Comparison of ENCODE assay signal across 9 mouse cellular contexts in genomic region chr12:84203170-84203777, GRCm38 (mm10). TPM values are rescaled to one million over a fixed set of nuclear protein-coding genes. Genes with fewer than 3 reads are reported as not detected.
DNase-seq lines count a peak whose midpoint lies in the region; ATAC-seq and TF ChIP-seq lines count a peak whose summit lies in the region.
"Had no signal": no experiment of that assay in that cellular context is flagged by ENCODE, and none has a peak within 500 bp of the region (broad histone marks: within the 10 kb centered on the region; RNA-seq: fewer than 3 reads in every experiment).

No protein-coding gene starts in this region.

- H3K4me2 ChIP-seq in hindbrain, postnatal 0 days (ENCODE audit: low read depth, low read length), result no peak overlapping the region
- H3K4me2 ChIP-seq in embryonic facial prominence, embryonic 15.5 days (replicated peaks), result no peak overlapping the region
- no peak overlapping the region for H3K4me2 ChIP-seq in forebrain, embryonic 11.5 days (ENCODE audit: low read depth, low read length, severe bottlenecking)
- H3K4me2 ChIP-seq: neural tube, embryonic 15.5 days had no signal

- no peaks in the 10 kb centered on the region for H3K36me3 ChIP-seq in hindbrain, embryonic 10.5 days
- H3K36me3 ChIP-seq in hindbrain, postnatal 0 days (ENCODE audit: insufficient read depth, low read length), result no peaks in the 10 kb centered on the region
- H3K36me3 ChIP-seq in ES-Bruce4 (ENCODE audit: control insufficient read depth, insufficient read depth, low read length, poor library complexity, severe bottlenecking), result no peaks in the 10 kb centered on the region
- H3K36me3 ChIP-seq in embryonic facial prominence, embryonic 15.5 days, result no peaks in the 10 kb centered on the region
- no peaks in the 10 kb centered on the region for H3K36me3 ChIP-seq in forebrain, embryonic 11.5 days (ENCODE audit: control insufficient read depth, insufficient read depth, low read length)
- H3K36me3 ChIP-seq: neural tube, embryonic 15.5 days had no signal

- H3K27ac ChIP-seq in hindbrain, embryonic 10.5 days, result peak overlapping the region; percentile 57; the same call in 1 of the 2 replicates
- H3K27ac ChIP-seq in hindbrain, postnatal 0 days, result no peak overlapping the region
- H3K27ac ChIP-seq in ES-Bruce4 (ENCODE audit: insufficient read depth, low read length), result peak overlapping the region; percentile 84
- H3K27ac ChIP-seq in embryonic facial prominence, embryonic 15.5 days (replicated peaks), result peak overlapping the region; percentile 63; the same call in 1 of the 2 replicates
- H3K27ac ChIP-seq in forebrain, embryonic 11.5 days (ENCODE audit: low read depth, low read length), result no peak overlapping the region
- H3K27ac ChIP-seq: neural tube, embryonic 15.5 days had no signal

- TF ChIP-seq CTCF in hindbrain, postnatal 0 days (IDR thresholded peaks at IDR 0.05; ENCODE audit: low read depth), result no peak
- TF ChIP-seq CTCF in ES-Bruce4 (IDR thresholded peaks at IDR 0.05; ENCODE audit: low read depth, low read length), result no peak

- no peak for DNase-seq in hindbrain, embryonic 10.5 days (ENCODE audit: low spot score)
- DNase-seq in hindbrain, postnatal 0 days (ENCODE audit: low spot score), result no peak
- no peak for DNase-seq in neural tube, embryonic 10.5 days (ENCODE audit: extremely low spot score, low spot score)
- no peak for DNase-seq in cerebellum, postnatal 14 days
- DNase-seq in forebrain, embryonic 11.5 days (ENCODE audit: low spot score), result no peak

- 82% methylated on average over 7 of the region's 7 CpGs for WGBS in hindbrain, embryonic 10.5 days
- 82% methylated on average over 7 of the region's 7 CpGs for WGBS in hindbrain, postnatal 0 days
- WGBS in embryonic facial prominence, embryonic 15.5 days, result 48% methylated on average over 7 of the region's 7 CpGs
- 79% methylated on average over 7 of the region's 7 CpGs for WGBS in forebrain, embryonic 11.5 days

- H3K9me3 ChIP-seq in hindbrain, embryonic 10.5 days, result no peaks in the 10 kb centered on the region
- H3K9me3 ChIP-seq in hindbrain, postnatal 0 days (ENCODE audit: low read length), result no peaks in the 10 kb centered on the region
- no peaks in the 10 kb centered on the region for H3K9me3 ChIP-seq in ES-Bruce4 (replicated peaks; ENCODE audit: control insufficient read depth, insufficient read depth, low read length, poor library complexity, severe bottlenecking)
- no peaks in the 10 kb centered on the region for H3K9me3 ChIP-seq in embryonic facial prominence, embryonic 15.5 days (replicated peaks)
- H3K9me3 ChIP-seq in forebrain, embryonic 11.5 days (ENCODE audit: control insufficient read depth, low read length), result no peaks in the 10 kb centered on the region
- H3K9me3 ChIP-seq: neural tube, embryonic 15.5 days had no signal

- peak; percentile 43 for TF ChIP-seq POLR2A in ES-Bruce4 (IDR thresholded peaks at IDR 0.05; ENCODE audit: insufficient read depth, low read length)

- peak; percentile 90 for TF ChIP-seq EP300 in ES-Bruce4 (IDR thresholded peaks at IDR 0.05; ENCODE audit: insufficient read depth, low read depth, low read length)

- H3K27me3 ChIP-seq in hindbrain, embryonic 10.5 days (ENCODE audit: insufficient read depth, poor library complexity, severe bottlenecking), result no peaks in the 10 kb centered on the region
- H3K27me3 ChIP-seq in hindbrain, postnatal 0 days (ENCODE audit: insufficient read depth, low read length), result no peaks in the 10 kb centered on the region
- H3K27me3 ChIP-seq in ES-Bruce4 (ENCODE audit: control insufficient read depth, insufficient read depth, low read length, poor library complexity, severe bottlenecking), result no peaks in the 10 kb centered on the region
- H3K27me3 ChIP-seq in embryonic facial prominence, embryonic 15.5 days, result no peaks in the 10 kb centered on the region
- no peaks in the 10 kb centered on the region for H3K27me3 ChIP-seq in forebrain, embryonic 11.5 days (ENCODE audit: control insufficient read depth, insufficient read depth, low read length)
- H3K27me3 ChIP-seq: neural tube, embryonic 15.5 days had no signal

- no peak overlapping the region; the same call in 1 of the 2 replicates for H3K4me3 ChIP-seq in hindbrain, embryonic 10.5 days
- H3K4me3 ChIP-seq in hindbrain, postnatal 0 days (ENCODE audit: low read length), result no peak overlapping the region
- peak overlapping the region; percentile 37 for H3K4me3 ChIP-seq in ES-Bruce4 (ENCODE audit: low read depth, low read length)
- no peak overlapping the region for H3K4me3 ChIP-seq in embryonic facial prominence, embryonic 15.5 days (replicated peaks)
- no peak overlapping the region for H3K4me3 ChIP-seq in forebrain, embryonic 11.5 days (ENCODE audit: low read depth, low read length)
- H3K4me3 ChIP-seq: neural tube, embryonic 15.5 days had no signal

- H3K4me1 ChIP-seq in hindbrain, embryonic 10.5 days (replicated peaks), result peaks cover 53% of the 10 kb centered on the region
- no peaks in the 10 kb centered on the region for H3K4me1 ChIP-seq in hindbrain, postnatal 0 days (ENCODE audit: insufficient read depth, low read length)
- peaks cover 19% of the 10 kb centered on the region for H3K4me1 ChIP-seq in ES-Bruce4 (ENCODE audit: control insufficient read depth, insufficient read depth, low read length)
- H3K4me1 ChIP-seq in embryonic facial prominence, embryonic 15.5 days, result peaks cover 51% of the 10 kb centered on the region
- H3K4me1 ChIP-seq in forebrain, embryonic 11.5 days (replicated peaks; ENCODE audit: control insufficient read depth, insufficient read depth, low read length), result no peaks in the 10 kb centered on the region; the same call in 1 of the 2 replicates

- H3K9ac ChIP-seq in hindbrain, postnatal 0 days (replicated peaks; ENCODE audit: low read length), result no peak overlapping the region
- peak overlapping the region; percentile 37 for H3K9ac ChIP-seq in ES-Bruce4 (ENCODE audit: low read depth, poor library complexity, severe bottlenecking)
- no peak overlapping the region for H3K9ac ChIP-seq in embryonic facial prominence, embryonic 15.5 days
- no peak overlapping the region for H3K9ac ChIP-seq in forebrain, embryonic 11.5 days (ENCODE audit: low read length)
- H3K9ac ChIP-seq: neural tube, embryonic 15.5 days had no signal

- no peak for ATAC-seq in hindbrain, postnatal 0 days
- ATAC-seq in embryonic facial prominence, embryonic 15.5 days (ENCODE audit: insufficient number of reproducible peaks, low FRiP score, low TSS enrichment, low read depth), result no peak
- ATAC-seq in megakaryocyte progenitor cell, adult 5-6 weeks (replicated peaks; ENCODE audit: poor library complexity), result peak; percentile 35
- no peak for ATAC-seq in forebrain, embryonic 11.5 days (replicated peaks; ENCODE audit: low FRiP score)

RNA-seq across cellular contexts. Expression of gene Elmsan1, which starts 15.4 kb away (rescaled TPM):
- polyA plus RNA-seq in hindbrain, embryonic 10.5 days (2016; fragmentation: Nextera tagmentation; extraction: Ambion mirVana), result 6.5 and 8.2 TPM in 2 replicates
- 9.3 and 11.5 TPM in 2 replicates for total RNA-seq in hindbrain, postnatal 0 days (2014; rRNA removed)
- polyA plus RNA-seq in hindbrain, postnatal 0 days (2015; fragmentation: Nextera tagmentation; extraction: Ambion mirVana), result 2.7 and 3.0 TPM in 2 replicates
- 28.3 and 30.1 TPM in 2 replicates for polyA plus RNA-seq in ES-Bruce4 (2011; ENCODE audit: insufficient read depth, insufficient read length, low read depth, missing spikeins)
- 15.4 and 15.9 TPM in 2 replicates for polyA plus RNA-seq in embryonic facial prominence, embryonic 15.5 days (2015; fragmentation: Nextera tagmentation; extraction: Ambion mirVana)
- 13.7 and 14.1 TPM in 2 replicates for total RNA-seq in megakaryocyte progenitor cell, adult 5-6 weeks (2015)
- total RNA-seq in megakaryocyte progenitor cell, adult 5-6 weeks (2017), result 11.5 and 15.2 TPM in 2 replicates
- 7.6 and 9.6 TPM in 2 replicates for polyA plus RNA-seq in forebrain, embryonic 11.5 days (2014; fragmentation: Nextera tagmentation; extraction: Ambion mirVana)

RNA-seq across cellular contexts. Expression of gene Pnma1, which starts 55.0 kb away (rescaled TPM):
- polyA plus RNA-seq in hindbrain, embryonic 10.5 days (2016; fragmentation: Nextera tagmentation; extraction: Ambion mirVana), result 3.1 and 3.6 TPM in 2 replicates
- 2.5 and 3.8 TPM in 2 replicates for total RNA-seq in hindbrain, postnatal 0 days (2014; rRNA removed)
- polyA plus RNA-seq in hindbrain, postnatal 0 days (2015; fragmentation: Nextera tagmentation; extraction: Ambion mirVana), result 4.2 and 4.5 TPM in 2 replicates
- polyA plus RNA-seq in ES-Bruce4 (2011; ENCODE audit: insufficient read depth, insufficient read length, low read depth, missing spikeins), result 0.38 TPM in 1 of 2 replicates, not detected in the other
- polyA plus RNA-seq in embryonic facial prominence, embryonic 15.5 days (2015; fragmentation: Nextera tagmentation; extraction: Ambion mirVana), result 1.8 and 3.0 TPM in 2 replicates
- total RNA-seq in megakaryocyte progenitor cell, adult 5-6 weeks (2015), result 0.15 TPM in 2 replicates
- 0.24 and 0.62 TPM in 2 replicates for total RNA-seq in megakaryocyte progenitor cell, adult 5-6 weeks (2017)
- 1.9 and 2.8 TPM in 2 replicates for polyA plus RNA-seq in forebrain, embryonic 11.5 days (2014; fragmentation: Nextera tagmentation; extraction: Ambion mirVana)

Comparison
In these comparisons a context has a peak if more than half of its experiments do, and no peak if none do; other contexts are left out.
1. H3K27ac ChIP-seq: peak in hindbrain, embryonic 10.5 days (single experiment), ES-Bruce4 (single experiment) and embryonic facial prominence, embryonic 15.5 days (single experiment); none in hindbrain, postnatal 0 days (single experiment) and forebrain, embryonic 11.5 days (single experiment).